Mouse (Mus musculus) heart, embryonic 12.5 days (tissue): ENCODE measurements at regions not wholly inside any gene's neighbourhood (a gene's known extent, or its start where the extent isn't known, plus 50 kb on each side); places are given as distances from the start of the nearest gene placed in this dataset.
"Not testable (repeated sequence)": the region's sequence is repeated elsewhere in the genome, so short reads cannot be mapped to it uniquely, and the experiment has no call there.

ENCODE experiments used
- ATAC-seq: fragments of 200-750 bp; cut with Nextera tagmentation; 2 replicates; pipeline ENCODE4 v1.8.0; 2017; ENCODE audit warnings: moderate TSS enrichment, moderate library complexity; ENCODE audit not compliant: insufficient number of reproducible peaks, low FRiP score
- H3K27ac ChIP-seq: fragments of 300-500 bp; sonication (generic); 2 replicates; pipeline ENCODE4 v1.5.1; 2016; ENCODE audit warnings: mild to moderate bottlenecking, moderate library complexity; ENCODE audit not compliant: poor library complexity, severe bottlenecking
- H3K27me3 ChIP-seq: fragments of 300-500 bp; sonication (generic); replicated peaks from 2 replicates; pipeline ENCODE4 v1.6.1; 2016; ENCODE audit warnings: mild to moderate bottlenecking, moderate library complexity
- H3K36me3 ChIP-seq: fragments of 300-500 bp; sonication (generic); 2 replicates; pipeline ENCODE4 v1.6.1; 2016; ENCODE audit warnings: mild to moderate bottlenecking, moderate library complexity
- H3K4me1 ChIP-seq: fragments of 300-500 bp; sonication (generic); replicated peaks from 2 replicates; pipeline ENCODE4 v1.6.1; 2016; ENCODE audit warnings: mild to moderate bottlenecking
- H3K4me2 ChIP-seq: fragments of 300-500 bp; sonication (generic); 2 replicates; pipeline ENCODE4 v1.6.1; 2016; ENCODE audit warnings: mild to moderate bottlenecking, moderate library complexity
- H3K4me3 ChIP-seq: fragments of 300-500 bp; sonication (generic); 2 replicates; pipeline ENCODE4 v1.5.1; 2016; ENCODE audit warnings: mild to moderate bottlenecking
- H3K9ac ChIP-seq: fragments of 300-500 bp; sonication (generic); 2 replicates; pipeline ENCODE4 v1.6.1; 2016; ENCODE audit warnings: mild to moderate bottlenecking, moderate library complexity
- H3K9me3 ChIP-seq: fragments of 300-500 bp; sonication (generic); replicated peaks from 2 replicates; pipeline ENCODE4 v1.6.1; 2016; ENCODE audit warnings: mild to moderate bottlenecking, moderate library complexity
- WGBS: fragments of 180-500 bp; shearing (Covaris S2); methylation state at CpG from one replicate; pipeline ENCODE4 v1.1.7; 2016; 5-methylcytosine and 5-hydroxymethylcytosine counted together

GRCm38 (mm10) chr1:157048996-157049395 lies 59.5 kb downstream of the Tex35 start:
- Histone ChIP-seq H3K36me3 (no peaks in the 10 kb centered on the region), H3K27me3 (no peaks in the 10 kb centered on the region), H3K9me3 (no peaks in the 10 kb centered on the region), H3K4me1 (peaks cover 14% of the 10 kb centered on the region), H3K9ac (no peak overlapping the region), H3K27ac (no peak overlapping the region), H3K4me3 (no peak overlapping the region), H3K4me2 (no peak overlapping the region)
- 91% methylated on average over 3 of the region's 3 CpGs for WGBS
- ATAC-seq, result no peak

GRCm38 (mm10) chr1:157048201-157048923 lies 60.1 kb downstream of the Tex35 start:
- no peak overlapping the region for H3K4me2 ChIP-seq
- H3K36me3 ChIP-seq, result no peaks in the 10 kb centered on the region
- no peak overlapping the region for H3K9ac ChIP-seq
- ATAC-seq, result no peak
- H3K27ac ChIP-seq, result no peak overlapping the region
- peaks cover 14% of the 10 kb centered on the region for H3K4me1 ChIP-seq
- no peaks in the 10 kb centered on the region for H3K27me3 ChIP-seq
- H3K9me3 ChIP-seq, result no peaks in the 10 kb centered on the region
- no peak overlapping the region for H3K4me3 ChIP-seq
- WGBS, result 51% methylated on average over 11 of the region's 11 CpGs

- H3K27me3 ChIP-seq, result no peaks in the 10 kb centered on the region
- no peaks in the 10 kb centered on the region for H3K9me3 ChIP-seq
- no peak overlapping the region for H3K27ac ChIP-seq
- H3K4me3 ChIP-seq, result no peak overlapping the region
- no peak overlapping the region for H3K9ac ChIP-seq
- peaks cover 14% of the 10 kb centered on the region for H3K4me1 ChIP-seq
- 77% methylated on average over 4 of the region's 4 CpGs for WGBS
- no peak for ATAC-seq
- H3K4me2 ChIP-seq, result no peak overlapping the region
- H3K36me3 ChIP-seq, result no peaks in the 10 kb centered on the region
Measured at GRCm38 (mm10) chr1:157047751-157048200, 60.7 kb downstream of the Tex35 start.

- Histone ChIP-seq H3K4me3 (no peak overlapping the region), H3K4me2 (no peak overlapping the region), H3K9ac (no peak overlapping the region), H3K27me3 (no peaks in the 10 kb centered on the region), H3K4me1 (peaks cover 14% of the 10 kb centered on the region), H3K9me3 (no peaks in the 10 kb centered on the region), H3K36me3 (no peaks in the 10 kb centered on the region), H3K27ac (no peak overlapping the region)
- 52% methylated on average over 4 of the region's 4 CpGs for WGBS
- ATAC-seq, result peak; percentile 43; the same call in 1 of the 2 replicates
Measured at GRCm38 (mm10) chr1:157046760-157047182, 61.7 kb downstream of the Tex35 start.

- H3K36me3 ChIP-seq, result no peaks in the 10 kb centered on the region
- H3K4me2 ChIP-seq, result peak overlapping the region; percentile 63
- peak overlapping the region; percentile 82 for H3K27ac ChIP-seq
- H3K9me3 ChIP-seq, result no peaks in the 10 kb centered on the region; the same call in 1 of the 2 replicates
- H3K4me3 ChIP-seq, result no peak overlapping the region
- peak; percentile 49 for ATAC-seq
- H3K9ac ChIP-seq, result no peak overlapping the region; the same call in 1 of the 2 replicates
- peaks cover 25% of the 10 kb centered on the region for H3K4me1 ChIP-seq
- no peaks in the 10 kb centered on the region for H3K27me3 ChIP-seq
- 6% methylated on average over 4 of the region's 4 CpGs for WGBS
Measured at GRCm38 (mm10) chr1:157039836-157040196, 68.7 kb downstream of the Tex35 start.

- Histone ChIP-seq H3K27me3 (no peaks in the 10 kb centered on the region), H3K4me3 (peak overlapping the region; percentile 2; the same call in 1 of the 2 replicates), H3K36me3 (no peaks in the 10 kb centered on the region), H3K4me2 (peak overlapping the region; percentile 63), H3K9me3 (no peaks in the 10 kb centered on the region; the same call in 1 of the 2 replicates), H3K27ac (peak overlapping the region; percentile 82), H3K4me1 (peaks cover 25% of the 10 kb centered on the region), H3K9ac (peak overlapping the region; percentile 13)
- WGBS, result 8% methylated on average over 14 of the region's 14 CpGs
- ATAC-seq, result peak; percentile 93
Measured at GRCm38 (mm10) chr1:157039016-157039835, 69.3 kb downstream of the Tex35 start.

GRCm38 (mm10) chr1:157038111-157039008 lies 70.1 kb downstream of the Tex35 start:
- H3K4me3 ChIP-seq, result no peak overlapping the region
- ATAC-seq, result no peak
- H3K9me3 ChIP-seq, result no peaks in the 10 kb centered on the region; the same call in 1 of the 2 replicates
- H3K4me2 ChIP-seq, result peak overlapping the region; percentile 63; the same call in 1 of the 2 replicates
- peaks cover 25% of the 10 kb centered on the region for H3K4me1 ChIP-seq
- no peaks in the 10 kb centered on the region for H3K36me3 ChIP-seq
- no peak overlapping the region for H3K9ac ChIP-seq
- WGBS, result 70% methylated on average over 14 of the region's 14 CpGs
- peak overlapping the region; percentile 39 for H3K27ac ChIP-seq
- no peaks in the 10 kb centered on the region for H3K27me3 ChIP-seq

GRCm38 (mm10) chr1:157037246-157037991 lies 71.1 kb downstream of the Tex35 start:
- H3K4me1 ChIP-seq, result peaks cover 25% of the 10 kb centered on the region
- H3K9me3 ChIP-seq, result no peaks in the 10 kb centered on the region; the same call in 1 of the 2 replicates
- H3K36me3 ChIP-seq, result no peaks in the 10 kb centered on the region
- no peak for ATAC-seq
- no peaks in the 10 kb centered on the region for H3K27me3 ChIP-seq
- H3K27ac ChIP-seq, result no peak overlapping the region
- H3K9ac ChIP-seq, result no peak overlapping the region
- no peak overlapping the region for H3K4me3 ChIP-seq
- no peak overlapping the region for H3K4me2 ChIP-seq
- WGBS, result 84% methylated on average over 10 of the region's 10 CpGs

- Histone ChIP-seq H3K4me3 (no peak overlapping the region), H3K27me3 (no peaks in the 10 kb centered on the region), H3K36me3 (no peaks in the 10 kb centered on the region), H3K4me1 (peaks cover 25% of the 10 kb centered on the region), H3K27ac (no peak overlapping the region), H3K9me3 (no peaks in the 10 kb centered on the region; the same call in 1 of the 2 replicates), H3K4me2 (no peak overlapping the region), H3K9ac (no peak overlapping the region)
- ATAC-seq, result no peak
- 31% methylated on average over 4 of the region's 4 CpGs for WGBS
Measured at GRCm38 (mm10) chr1:157036779-157037178, 71.7 kb downstream of the Tex35 start.

GRCm38 (mm10) chr1:157035221-157035620 lies 73.3 kb downstream of the Tex35 start:
- not testable (repeated sequence) for H3K36me3 ChIP-seq, H3K27ac ChIP-seq, H3K27me3 ChIP-seq, H3K4me3 ChIP-seq, H3K9me3 ChIP-seq, H3K9ac ChIP-seq, H3K4me2 ChIP-seq, ATAC-seq
- H3K4me1 ChIP-seq, result peaks cover 23% of the 10 kb centered on the region
- WGBS, result 85% methylated on average over 8 of the region's 8 CpGs
